Mouse (Mus musculus): Measurements from ENCODE around the gene Sh2d4b.

The Sh2d4b gene

GRCm38 (mm10) chr14:40906770-40907169 lies 13.7 kb upstream of the Sh2d4b start:
- DNase-seq (ENCODE audit: low spot score) = no peak

DNA sequence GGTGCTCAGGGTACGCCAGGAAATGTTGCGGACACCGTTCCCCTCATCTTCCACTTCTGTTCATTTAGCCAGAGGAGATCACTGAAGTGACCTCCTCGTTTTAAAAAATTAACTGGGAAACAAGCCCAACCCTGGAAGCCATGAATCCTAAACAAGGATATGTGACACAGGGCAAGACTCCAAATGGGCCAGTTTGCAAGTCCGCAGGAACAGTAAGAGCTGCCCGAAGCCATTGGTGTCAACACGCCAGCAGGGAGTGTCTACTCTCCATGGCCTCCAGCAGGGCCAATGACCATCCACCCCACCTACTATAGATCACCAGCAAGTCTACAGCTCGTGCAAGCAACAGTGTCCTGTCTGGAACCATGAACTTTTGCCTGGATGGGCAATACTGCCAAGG lies 12.7 kb upstream of the Sh2d4b start:
- no peak for DNase-seq (ENCODE audit: low spot score)

- no peak for DNase-seq (ENCODE audit: low spot score)
These were observed 9.4 kb upstream of the Sh2d4b start for GRCm38 (mm10) chr14:40902307-40903055.

DNA sequence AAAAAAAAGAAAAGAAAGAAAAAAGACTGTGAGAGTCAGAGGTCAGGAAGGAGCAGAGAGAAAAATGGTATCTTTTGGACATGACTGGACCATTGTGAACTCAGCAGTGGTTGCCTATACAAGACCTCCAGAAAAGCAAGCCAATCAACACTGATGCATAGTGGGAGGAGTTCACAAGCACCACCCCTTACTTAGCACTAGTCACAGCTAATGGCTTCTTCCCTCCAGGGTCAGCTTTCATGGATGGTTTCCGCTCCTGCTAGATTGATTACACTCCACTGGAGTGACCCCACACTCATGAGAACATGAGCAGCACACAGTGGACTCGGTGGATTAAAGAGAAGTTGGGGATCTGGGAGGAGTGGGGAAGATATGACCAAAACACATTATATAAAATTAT lies 7.2 kb upstream of the Sh2d4b start:
- no peak for DNase-seq (ENCODE audit: low spot score)

DNA sequence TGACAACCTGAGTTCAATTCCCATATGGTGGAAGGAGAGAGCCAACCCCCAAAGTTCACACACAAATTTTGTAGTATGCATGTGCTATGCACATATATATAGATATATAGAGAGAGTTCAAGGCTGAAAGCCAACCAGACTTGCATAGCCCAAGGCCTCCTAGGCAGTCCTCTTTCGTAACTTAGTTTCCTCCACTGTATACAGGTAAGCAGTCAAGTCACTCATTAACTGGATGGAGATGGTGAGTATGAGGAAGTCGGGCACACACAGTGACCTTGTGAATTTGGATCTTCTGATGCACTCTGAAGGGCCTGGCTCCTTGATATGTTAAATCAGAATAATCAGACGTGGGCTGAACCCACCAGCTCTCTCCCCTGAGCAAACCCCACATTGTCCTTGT lies 4.8 kb upstream of the Sh2d4b start:
- DNase-seq (ENCODE audit: low spot score) = no peak

DNA sequence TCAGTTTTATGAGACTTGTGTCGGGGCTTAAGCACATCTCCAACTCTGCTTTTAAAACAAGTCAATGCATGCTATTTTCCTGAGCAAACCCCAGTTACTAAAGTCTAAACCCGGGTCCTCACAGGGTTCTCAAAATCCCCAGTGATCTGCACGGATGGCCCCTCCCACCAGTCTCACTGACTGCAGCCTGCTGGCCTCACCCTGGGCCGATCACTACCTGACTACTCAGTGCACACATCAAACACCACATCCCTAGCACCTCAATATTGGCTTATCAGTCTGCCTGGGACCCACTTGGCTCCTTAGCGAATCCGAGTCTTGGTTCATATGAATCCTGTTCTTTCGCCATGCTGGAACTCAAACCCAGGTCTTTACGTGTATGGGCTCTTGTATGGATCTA lies 2.6 kb upstream of the Sh2d4b start:
- no peak for DNase-seq (ENCODE audit: low spot score)

DNA sequence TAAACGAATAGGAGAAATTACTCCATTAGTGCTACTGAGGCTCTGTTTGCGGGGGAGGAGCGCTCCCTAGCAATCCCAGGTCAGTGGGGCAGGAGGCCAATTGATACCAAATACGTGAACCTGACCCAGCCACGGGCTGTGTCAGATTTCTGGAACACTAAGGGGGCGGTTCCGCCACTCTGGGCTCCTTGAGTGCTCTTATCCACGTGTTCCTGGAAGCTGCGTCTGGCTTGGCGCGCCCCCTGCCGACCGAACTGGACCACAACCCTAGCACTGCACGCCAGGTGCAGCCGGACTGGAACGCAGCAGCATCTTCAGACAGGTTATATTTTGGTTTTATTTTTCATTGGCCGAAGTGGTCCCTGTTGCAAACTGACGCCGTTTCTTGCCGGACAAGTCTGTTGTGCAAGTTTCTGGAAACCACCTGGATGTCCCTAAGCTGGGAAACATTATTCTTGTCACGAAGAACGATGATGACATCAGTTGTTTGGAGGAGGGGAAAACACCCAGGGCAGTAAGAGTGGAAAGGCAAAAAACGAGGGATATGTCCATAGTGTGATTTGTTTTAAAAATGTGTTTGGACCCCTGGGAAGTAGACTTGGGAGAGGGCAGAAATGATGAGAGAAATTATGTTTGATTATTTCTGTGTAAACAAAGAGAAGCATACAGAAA lies 1.6 kb upstream of the Sh2d4b start:
- peak; percentile 88 for DNase-seq (ENCODE audit: low spot score)

- no peak for DNase-seq (ENCODE audit: low spot score)
These were observed 818 bp upstream of the Sh2d4b start for GRCm38 (mm10) chr14:40893884-40894283.

DNA sequence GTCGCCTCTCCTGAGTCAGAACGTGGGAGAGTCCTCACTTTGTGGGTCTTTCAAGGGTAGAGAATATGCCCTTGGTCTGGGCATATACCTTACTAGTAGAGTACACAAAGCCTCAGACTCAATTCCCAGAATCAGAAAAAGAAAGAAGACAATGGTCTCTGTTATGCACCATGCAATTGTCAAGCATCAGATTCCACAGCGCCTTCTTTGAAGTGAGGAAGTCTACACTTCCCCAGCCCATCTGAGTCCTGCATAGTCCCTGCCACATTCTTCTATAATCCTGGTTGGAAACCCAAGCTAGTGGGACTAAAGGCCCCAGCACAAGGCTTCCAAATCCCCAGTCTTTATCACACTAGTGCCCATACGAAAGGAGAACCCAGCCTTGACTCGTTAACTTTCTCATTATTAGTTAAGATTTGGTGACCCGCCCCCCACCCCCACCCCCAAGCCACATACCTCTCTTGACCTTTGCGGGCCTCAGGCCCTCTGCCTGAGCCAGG lies 690 bp downstream of the Sh2d4b start:
- no peak for DNase-seq (ENCODE audit: low spot score)

DNA sequence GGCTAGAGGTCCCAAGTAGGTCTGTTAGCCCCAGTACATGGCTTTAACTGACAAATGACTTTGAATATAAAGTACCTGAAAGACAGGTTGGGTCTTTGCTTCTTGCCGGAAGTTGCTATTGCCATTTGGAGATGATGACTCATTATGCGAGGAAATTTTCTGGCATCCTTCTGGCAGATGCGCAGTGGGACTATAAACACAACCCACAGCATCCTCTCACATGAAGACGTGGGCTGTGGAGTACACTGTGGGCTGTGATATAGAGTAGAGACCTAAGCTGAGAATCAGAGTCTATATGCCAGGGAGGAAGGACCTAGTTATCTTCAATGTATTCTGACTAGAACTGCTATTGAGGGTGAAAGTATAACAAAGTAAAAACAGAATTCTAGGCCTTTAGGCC lies 1.6 kb downstream of the Sh2d4b start:
- DNase-seq (ENCODE audit: low spot score) = no peak

DNA sequence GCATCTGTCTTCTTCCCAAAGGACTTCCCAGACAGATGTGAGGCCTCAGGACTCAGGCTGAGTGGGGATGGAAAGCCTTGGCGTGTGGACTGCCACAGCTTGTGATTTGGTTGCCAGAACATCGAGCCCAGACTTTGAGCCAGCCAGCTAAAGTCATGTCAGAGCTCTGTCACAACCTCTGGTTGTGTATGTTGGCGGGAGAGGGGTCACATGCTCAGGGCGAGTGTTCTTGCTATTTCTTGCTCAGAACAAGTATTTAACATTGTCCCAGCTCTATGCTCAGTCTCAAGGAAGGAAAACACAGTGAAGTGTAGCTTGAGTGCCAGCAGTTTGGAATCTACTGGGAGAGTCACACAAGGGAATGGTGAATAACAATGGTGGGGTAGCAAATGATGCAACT lies 3.4 kb downstream of the Sh2d4b start:
- peak; percentile 29 for DNase-seq (ENCODE audit: low spot score)

- no peak for DNase-seq (ENCODE audit: low spot score)
These were observed 3.9 kb downstream of the Sh2d4b start for GRCm38 (mm10) chr14:40889181-40889580.

DNA sequence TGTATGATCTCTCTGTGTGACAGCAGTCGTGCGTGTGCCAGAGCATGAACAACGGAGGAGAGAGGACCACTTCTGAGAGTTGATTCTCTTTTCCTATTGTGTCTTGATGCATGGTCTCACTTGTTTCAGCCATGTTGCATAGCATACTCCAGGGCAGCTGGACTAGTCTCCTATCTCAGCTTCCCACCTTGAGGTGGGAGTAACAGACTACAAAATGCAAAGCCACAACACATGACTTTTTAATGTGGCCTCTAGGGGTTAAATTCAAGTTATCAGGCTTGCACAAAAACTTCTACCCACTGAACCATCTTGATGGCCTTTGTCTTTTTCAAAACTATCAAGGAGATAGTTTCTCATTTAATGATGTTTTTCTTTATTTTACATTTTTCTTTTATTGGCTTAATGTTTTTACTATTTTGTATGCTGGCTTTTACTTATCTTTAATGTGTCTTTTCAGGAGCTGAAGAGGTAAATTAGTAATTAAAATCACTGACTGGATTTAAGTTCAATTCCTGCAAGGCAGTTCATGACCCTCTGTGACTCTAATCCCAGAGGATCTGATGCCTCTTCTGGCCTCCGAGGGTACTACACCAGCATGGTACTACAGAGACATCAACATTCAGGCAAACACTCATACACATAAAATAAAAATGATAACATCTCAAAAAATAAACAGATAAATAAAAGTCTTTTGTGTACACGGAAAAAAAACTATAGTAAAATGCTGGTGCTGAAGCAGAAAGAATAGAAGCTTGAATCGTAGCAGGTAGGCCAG lies 6.5 kb downstream of the Sh2d4b start:
- no peak for DNase-seq (ENCODE audit: low spot score)

DNA sequence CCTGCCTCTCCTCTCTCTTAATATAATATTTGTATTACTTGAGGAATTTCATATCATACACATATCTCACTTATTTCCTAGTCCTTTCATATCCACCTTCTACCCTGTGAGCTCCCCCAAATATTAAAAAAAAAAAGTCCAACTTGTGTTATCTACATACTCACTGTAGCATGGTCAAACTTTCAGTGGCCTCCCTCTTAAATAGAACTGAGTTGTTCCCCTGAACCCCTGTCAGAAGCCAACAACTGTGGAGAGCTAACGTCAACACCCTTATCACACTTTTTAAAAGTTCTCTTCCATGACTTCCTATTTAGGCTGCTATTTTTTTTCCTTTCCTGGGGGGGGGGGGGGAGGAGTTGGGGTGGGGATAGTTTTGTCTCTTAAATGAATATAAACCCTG lies 7.3 kb downstream of the Sh2d4b start:
- DNase-seq (ENCODE audit: low spot score) = no peak

GRCm38 (mm10) chr14:40885225-40885624 lies 7.8 kb downstream of the Sh2d4b start:
- peak; percentile 39 for DNase-seq (ENCODE audit: low spot score)

DNA sequence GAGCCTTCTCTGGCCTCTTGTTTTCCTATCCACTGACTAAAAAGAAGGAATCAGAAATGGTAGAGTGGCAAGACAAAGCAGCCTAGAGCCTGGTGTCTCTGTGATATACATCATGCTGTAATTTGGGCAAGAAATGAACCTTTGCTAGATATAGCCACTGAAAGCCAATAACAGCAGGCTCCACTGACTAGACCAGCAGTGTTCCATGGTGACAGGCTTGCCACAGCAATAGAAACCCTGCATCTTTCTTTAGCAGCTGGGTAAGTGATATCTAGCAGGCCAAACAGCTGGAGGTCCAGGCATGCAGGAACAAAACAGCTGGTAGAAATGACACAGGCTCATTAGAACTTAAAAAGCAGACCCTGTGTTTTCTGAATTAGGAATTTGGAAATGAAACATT lies 18.5 kb downstream of the Sh2d4b start:
- no peak for DNase-seq (ENCODE audit: low spot score)

DNA sequence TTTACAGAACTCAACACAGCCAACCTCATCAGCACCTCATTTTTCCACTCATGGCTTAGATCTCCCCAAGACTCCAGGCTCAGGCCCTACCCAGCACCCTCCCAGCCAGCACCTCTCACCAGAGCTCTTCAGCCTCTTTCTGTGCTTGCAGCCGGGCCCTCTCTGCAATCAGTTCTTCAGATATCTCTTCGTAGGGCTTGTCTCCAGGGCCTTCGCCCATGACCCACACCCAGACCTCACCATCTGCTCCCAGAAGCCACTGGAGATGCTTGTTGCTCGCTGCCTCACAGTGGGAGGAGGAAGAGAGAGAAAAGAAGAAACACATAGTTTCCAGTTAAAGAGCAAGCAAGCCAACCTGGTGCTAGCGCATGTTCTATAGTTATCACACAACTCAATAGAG lies 19.1 kb downstream of the Sh2d4b start:
- no peak for DNase-seq (ENCODE audit: low spot score)

DNA sequence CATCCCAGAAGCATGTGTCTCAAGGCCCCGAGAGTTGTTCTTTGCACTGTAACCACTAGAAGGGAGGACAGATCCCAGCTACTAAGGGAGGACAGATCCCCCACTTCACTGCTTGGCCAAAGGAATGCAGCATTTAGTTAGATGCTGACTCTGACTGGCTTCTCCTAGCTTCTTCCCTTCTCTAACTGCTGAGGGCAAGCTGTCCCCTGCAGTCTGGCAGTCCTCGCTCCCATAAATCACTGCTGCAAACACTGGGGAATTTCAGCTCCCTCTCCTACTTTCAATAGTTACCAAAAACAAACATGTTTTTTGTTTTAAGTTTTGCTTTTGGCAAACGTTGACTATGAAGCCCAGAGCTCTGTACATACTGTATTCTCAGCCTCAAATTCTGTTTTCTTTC lies 22.5 kb downstream of the Sh2d4b start:
- DNase-seq (ENCODE audit: low spot score) = no peak

GRCm38 (mm10) chr14:40864811-40865514 lies 28.1 kb downstream of the Sh2d4b start:
- DNase-seq (ENCODE audit: low spot score) = no peak

GRCm38 (mm10) chr14:40863659-40864058 lies 29.4 kb downstream of the Sh2d4b start:
- no peak for DNase-seq (ENCODE audit: low spot score)

DNA sequence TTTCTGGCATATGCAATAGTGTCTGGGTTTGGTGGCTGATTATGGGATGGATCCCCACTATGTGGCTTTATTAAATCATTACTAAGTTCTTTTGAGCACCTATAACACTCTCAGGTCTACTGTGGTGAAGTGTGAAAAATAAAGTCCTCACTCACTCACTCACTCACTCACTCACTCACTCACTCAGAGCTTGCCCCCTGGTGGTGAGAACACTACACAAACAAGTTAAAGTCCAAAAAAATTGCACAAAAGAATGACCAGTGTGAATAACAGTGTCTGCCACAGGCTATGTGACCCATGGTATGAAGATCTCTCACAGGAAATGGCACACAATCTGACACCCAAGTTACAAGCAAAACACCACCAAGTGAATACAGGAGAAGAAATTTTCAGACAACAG lies 30.0 kb downstream of the Sh2d4b start:
- DNase-seq (ENCODE audit: low spot score) = no peak

DNA sequence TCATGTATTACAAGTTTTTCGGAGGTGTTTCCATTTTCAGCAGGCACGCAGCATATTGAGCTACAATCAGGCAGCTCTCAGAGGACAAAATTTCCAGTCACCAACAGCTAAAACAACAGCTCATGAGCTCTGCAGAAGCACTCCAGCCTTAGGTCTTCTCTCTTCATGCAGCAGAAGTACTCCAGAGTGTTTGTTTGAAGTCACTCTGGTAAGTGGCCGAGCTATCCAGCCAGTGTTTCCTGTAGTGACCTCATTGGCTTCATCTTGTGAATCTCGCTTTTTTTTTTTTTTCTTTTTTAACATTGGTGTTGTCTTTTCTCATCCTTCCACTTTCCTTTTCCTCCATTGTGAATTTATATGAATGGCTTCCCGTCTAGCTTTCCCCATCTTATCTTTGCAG lies 40.1 kb downstream of the Sh2d4b start:
- DNase-seq (ENCODE audit: low spot score) = no peak

Measured in lung, postnatal 25 days (tissue).